Mouse (Mus musculus): Measurements from ENCODE around the gene Arfgef2. TPM values are rescaled to one million over a fixed set of nuclear protein-coding genes. Genes with fewer than 3 reads are reported as not detected.

The Arfgef2 gene
- polyA plus RNA-seq, 1 experiment = 11.6 TPM

- Histone ChIP-seq H3K27ac (ENCODE audit: insufficient read depth, low read depth, low read length) (no peak overlapping the region), H3K36me3 (ENCODE audit: control insufficient read depth, insufficient read depth, low read length) (peaks cover 79% of the 10 kb centered on the region), H3K4me3 (ENCODE audit: low read depth, low read length) (no peak overlapping the region), H3K4me1 (ENCODE audit: control insufficient read depth, insufficient read depth, insufficient read length, low read length) (no peaks in the 10 kb centered on the region), H3K27me3 (ENCODE audit: control insufficient read depth, insufficient read depth, low read length) (no peaks in the 10 kb centered on the region)
- TF ChIP-seq CTCF (IDR thresholded peaks at IDR 0.05; ENCODE audit: extremely low read depth, insufficient read length, insufficient replicate concordance, low read depth, low read length) (no peak), POLR2A (IDR thresholded peaks at IDR 0.05; ENCODE audit: low read depth, low read length) (no peak)
- WGBS = 96% methylated on average over 6 of the region's 6 CpGs
Observed at GRCm38 (mm10) chr2:166856366-166856765, 51.0 kb downstream of the Arfgef2 start.

- WGBS = 96% methylated on average over 2 of the region's 2 CpGs
- peaks cover 80% of the 10 kb centered on the region for H3K36me3 ChIP-seq (ENCODE audit: control insufficient read depth, insufficient read depth, low read length)
Observed at GRCm38 (mm10) chr2:166857118-166857517, 51.7 kb downstream of the Arfgef2 start.

GRCm38 (mm10) chr2:166859214-166859613 is 53.8 kb downstream of the Arfgef2 start:
- 53% methylated on average over 7 of the region's 7 CpGs for WGBS
- H3K36me3 ChIP-seq (ENCODE audit: control insufficient read depth, insufficient read depth, low read length) = peaks cover 74% of the 10 kb centered on the region
- no peaks in the 10 kb centered on the region for H3K27me3 ChIP-seq (ENCODE audit: control insufficient read depth, insufficient read depth, low read length)
- no peak overlapping the region for H3K27ac ChIP-seq (ENCODE audit: insufficient read depth, low read depth, low read length)
- TF ChIP-seq POLR2A (IDR thresholded peaks at IDR 0.05; ENCODE audit: low read depth, low read length) (no peak), CTCF (IDR thresholded peaks at IDR 0.05; ENCODE audit: extremely low read depth, insufficient read length, insufficient replicate concordance, low read depth, low read length) (no peak)
- H3K4me3 ChIP-seq (ENCODE audit: low read depth, low read length) = no peak overlapping the region
- no peaks in the 10 kb centered on the region for H3K4me1 ChIP-seq (ENCODE audit: control insufficient read depth, insufficient read depth, insufficient read length, low read length)

More at GRCm38 (mm10) chr2:166857118-166857517, 51.7 kb downstream of the Arfgef2 start:
- no peaks in the 10 kb centered on the region for H3K4me1 ChIP-seq (ENCODE audit: control insufficient read depth, insufficient read depth, insufficient read length, low read length)
- TF ChIP-seq POLR2A (IDR thresholded peaks at IDR 0.05; ENCODE audit: low read depth, low read length) = no peak
- TF ChIP-seq CTCF (IDR thresholded peaks at IDR 0.05; ENCODE audit: extremely low read depth, insufficient read length, insufficient replicate concordance, low read depth, low read length) = peak; percentile 24; the same call in 1 of the 2 replicates
- no peaks in the 10 kb centered on the region for H3K27me3 ChIP-seq (ENCODE audit: control insufficient read depth, insufficient read depth, low read length)
- H3K27ac ChIP-seq (ENCODE audit: insufficient read depth, low read depth, low read length) = no peak overlapping the region
- H3K4me3 ChIP-seq (ENCODE audit: low read depth, low read length) = no peak overlapping the region

- WGBS = 81% methylated on average over 3 of the region's 3 CpGs
- Histone ChIP-seq H3K4me3 (ENCODE audit: low read depth, low read length) (no peak overlapping the region), H3K27me3 (ENCODE audit: control insufficient read depth, insufficient read depth, low read length) (no peaks in the 10 kb centered on the region), H3K36me3 (ENCODE audit: control insufficient read depth, insufficient read depth, low read length) (peaks cover 81% of the 10 kb centered on the region), H3K27ac (ENCODE audit: insufficient read depth, low read depth, low read length) (no peak overlapping the region), H3K4me1 (ENCODE audit: control insufficient read depth, insufficient read depth, insufficient read length, low read length) (no peaks in the 10 kb centered on the region)
- TF ChIP-seq CTCF (IDR thresholded peaks at IDR 0.05; ENCODE audit: extremely low read depth, insufficient read length, insufficient replicate concordance, low read depth, low read length) (no peak), POLR2A (IDR thresholded peaks at IDR 0.05; ENCODE audit: low read depth, low read length) (no peak)
Observed at GRCm38 (mm10) chr2:166862505-166862904, 57.1 kb downstream of the Arfgef2 start.

- H3K4me1 ChIP-seq (ENCODE audit: control insufficient read depth, insufficient read depth, insufficient read length, low read length) = peaks cover 3% of the 10 kb centered on the region; the same call in 1 of the 2 replicates
- H3K27me3 ChIP-seq (ENCODE audit: control insufficient read depth, insufficient read depth, low read length) = no peaks in the 10 kb centered on the region
- no peak overlapping the region for H3K27ac ChIP-seq (ENCODE audit: insufficient read depth, low read depth, low read length)
- H3K4me3 ChIP-seq (ENCODE audit: low read depth, low read length) = no peak overlapping the region
- WGBS = 91% methylated on average over 10 of the region's 10 CpGs
- TF ChIP-seq POLR2A (IDR thresholded peaks at IDR 0.05; ENCODE audit: low read depth, low read length) (no peak), CTCF (IDR thresholded peaks at IDR 0.05; ENCODE audit: extremely low read depth, insufficient read length, insufficient replicate concordance, low read depth, low read length) (no peak)
- H3K36me3 ChIP-seq (ENCODE audit: control insufficient read depth, insufficient read depth, low read length) = peaks cover 80% of the 10 kb centered on the region
Observed at GRCm38 (mm10) chr2:166865476-166865875, 60.1 kb downstream of the Arfgef2 start.

- WGBS = 29% methylated on average over 20 of the region's 20 CpGs
- Histone ChIP-seq H3K4me3 (ENCODE audit: low read depth, low read length) (no peak overlapping the region), H3K27me3 (ENCODE audit: control insufficient read depth, insufficient read depth, low read length) (no peaks in the 10 kb centered on the region), H3K27ac (ENCODE audit: insufficient read depth, low read depth, low read length) (no peak overlapping the region), H3K4me1 (ENCODE audit: control insufficient read depth, insufficient read depth, insufficient read length, low read length) (peaks cover 3% of the 10 kb centered on the region; the same call in 1 of the 2 replicates), H3K36me3 (ENCODE audit: control insufficient read depth, insufficient read depth, low read length) (peaks cover 77% of the 10 kb centered on the region)
- TF ChIP-seq POLR2A (IDR thresholded peaks at IDR 0.05; ENCODE audit: low read depth, low read length) (no peak), CTCF (IDR thresholded peaks at IDR 0.05; ENCODE audit: extremely low read depth, insufficient read length, insufficient replicate concordance, low read depth, low read length) (no peak)
Observed at GRCm38 (mm10) chr2:166870271-166870865, 65.0 kb downstream of the Arfgef2 start.

GRCm38 (mm10) chr2:166870899-166871298 is 65.5 kb downstream of the Arfgef2 start:
- Histone ChIP-seq H3K36me3 (ENCODE audit: control insufficient read depth, insufficient read depth, low read length) (peaks cover 73% of the 10 kb centered on the region), H3K27me3 (ENCODE audit: control insufficient read depth, insufficient read depth, low read length) (no peaks in the 10 kb centered on the region), H3K4me1 (ENCODE audit: control insufficient read depth, insufficient read depth, insufficient read length, low read length) (peaks cover 3% of the 10 kb centered on the region; the same call in 1 of the 2 replicates), H3K27ac (ENCODE audit: insufficient read depth, low read depth, low read length) (no peak overlapping the region), H3K4me3 (ENCODE audit: low read depth, low read length) (no peak overlapping the region)
- 67% methylated on average over 10 of the region's 10 CpGs for WGBS
- TF ChIP-seq CTCF (IDR thresholded peaks at IDR 0.05; ENCODE audit: extremely low read depth, insufficient read length, insufficient replicate concordance, low read depth, low read length) (no peak), POLR2A (IDR thresholded peaks at IDR 0.05; ENCODE audit: low read depth, low read length) (no peak)

All from small intestine, adult 2 months (tissue).